Mouse (Mus musculus) cerebellum, postnatal 25 days (tissue): ENCODE results near the gene Cacnb4.
A peak's percentile ranks its signal among the peaks of the same experiment; 100 is the strongest.

Experiments used
- DNase-seq, 2 experiments: peaks; one replicate each; pipeline ENCODE4 v3.0.0; 2021; ENCODE audit warnings: mixed read lengths in 2 of 2

Gene Cacnb4

DNA sequence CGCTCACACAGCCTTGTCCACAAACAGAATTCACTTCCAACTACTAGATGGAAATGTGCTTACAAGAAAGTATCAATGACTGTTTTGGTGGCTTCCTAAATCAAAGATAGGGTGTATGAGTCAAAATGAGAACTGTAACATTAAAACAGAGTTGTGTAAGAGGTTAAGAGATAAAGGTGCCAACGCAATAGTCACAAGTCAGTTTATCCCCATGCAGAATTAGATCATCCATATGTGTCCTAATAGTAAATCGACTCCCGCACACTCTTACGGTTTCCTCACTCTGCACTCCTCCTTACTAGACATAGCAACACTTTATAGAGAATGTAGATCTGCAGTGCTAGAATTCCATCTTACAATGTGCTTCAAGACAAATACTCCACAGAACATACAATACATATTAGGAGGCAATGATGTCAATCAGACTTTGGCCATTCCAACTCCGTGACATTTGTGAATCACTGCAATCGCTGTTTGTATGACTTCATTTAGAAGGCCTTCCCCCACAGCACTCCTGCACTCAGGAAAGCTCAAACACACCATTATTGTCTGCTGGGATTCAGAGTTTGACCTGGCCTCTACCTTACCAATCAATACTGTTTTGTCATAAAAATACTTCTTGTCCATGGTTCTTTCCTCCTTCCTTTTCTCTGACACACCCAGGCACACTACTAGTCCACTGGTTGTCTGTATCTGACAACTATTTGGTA, 256.5 kb downstream of the Cacnb4 start:
- DNase-seq, result no peak

DNA sequence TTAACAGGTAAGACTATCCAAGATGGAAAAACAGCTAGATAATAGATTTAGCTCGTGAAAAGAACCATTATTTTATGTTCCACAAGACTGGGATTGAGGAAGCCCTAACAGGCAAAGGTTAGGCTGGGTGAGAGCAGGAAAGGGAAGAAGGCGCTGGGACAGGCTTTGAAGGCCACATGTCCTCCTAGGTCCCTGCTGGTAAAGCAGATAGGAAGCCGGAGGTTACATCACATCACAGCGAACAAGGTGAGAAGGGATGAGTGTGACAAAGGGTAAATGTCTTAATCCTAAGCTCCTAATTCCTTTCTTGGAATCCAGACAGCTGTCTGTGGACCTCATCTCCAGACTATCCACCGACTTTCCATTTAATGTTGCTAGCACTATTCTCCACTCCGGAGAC, 257.3 kb downstream of the Cacnb4 start:
- DNase-seq, result peak in 1 of 2 experiments; percentile 39

GRCm38 (mm10) chr2:52412524-52413037, 264.1 kb downstream of the Cacnb4 start:
- no peak for DNase-seq

- no peak for DNase-seq
Measured at GRCm38 (mm10) chr2:52406480-52406879, 270.2 kb downstream of the Cacnb4 start.

DNA sequence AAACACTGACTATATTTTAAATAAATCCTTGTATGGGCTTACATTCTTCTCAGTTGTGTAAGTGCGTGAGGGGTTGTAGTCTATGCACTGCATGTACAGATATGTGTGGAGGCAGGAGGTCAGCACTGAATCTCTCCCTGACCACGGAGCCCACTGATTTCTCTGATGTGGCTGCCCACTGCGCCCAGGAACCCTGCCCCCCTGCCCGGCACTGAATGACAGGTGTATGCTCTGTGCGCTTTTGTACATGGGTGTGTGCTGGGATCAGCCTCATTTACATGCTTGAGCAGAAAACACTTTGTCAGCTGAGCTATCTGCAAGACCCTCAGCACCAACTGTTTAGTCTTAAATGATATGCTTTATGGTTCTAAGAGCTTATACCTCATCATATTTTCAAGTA, 271.4 kb downstream of the Cacnb4 start:
- DNase-seq, result no peak

DNA sequence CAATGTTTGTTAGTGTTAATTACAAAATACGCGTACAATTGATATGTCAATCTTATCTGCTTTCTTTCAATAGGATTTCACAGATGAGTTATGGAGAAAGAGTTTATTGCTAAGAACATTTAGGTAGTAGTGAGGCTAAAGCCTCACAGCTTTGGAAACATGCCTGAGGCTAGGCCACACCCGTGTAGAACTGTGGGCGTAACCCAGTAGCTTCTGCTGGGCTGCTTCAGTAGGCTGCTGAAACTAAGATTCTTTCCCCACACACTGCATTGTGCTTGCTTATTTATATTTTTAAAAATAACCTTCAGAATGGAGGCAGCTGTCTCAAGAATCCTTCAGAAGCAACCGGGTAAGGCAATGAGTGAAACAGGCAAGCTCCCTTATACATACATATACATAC, 282.1 kb downstream of the Cacnb4 start:
- DNase-seq, result no peak

- no peak for DNase-seq
Measured at GRCm38 (mm10) chr2:52390415-52390975, 286.1 kb downstream of the Cacnb4 start.

- no peak for DNase-seq
Measured at GRCm38 (mm10) chr2:52389975-52390374, 286.7 kb downstream of the Cacnb4 start.

DNA sequence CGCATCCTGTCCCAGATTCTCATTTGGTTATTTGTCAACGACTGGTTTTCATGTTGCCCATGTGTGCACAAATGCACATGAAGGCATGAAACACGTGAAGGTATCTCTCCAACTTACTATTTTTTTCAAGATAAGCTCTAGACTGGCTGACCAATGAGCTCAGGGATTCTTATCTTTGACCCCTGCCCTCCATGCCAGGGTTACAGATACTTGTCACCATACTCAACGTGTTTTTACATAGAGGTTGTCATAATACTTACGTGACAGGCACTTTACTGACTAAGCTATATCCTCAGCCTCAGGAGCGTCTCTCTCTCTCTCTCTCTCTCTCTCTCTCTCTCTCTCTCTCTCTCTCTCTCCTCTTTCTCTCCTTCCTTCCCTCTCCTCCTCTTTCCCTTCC, 290.2 kb downstream of the Cacnb4 start:
- no peak for DNase-seq

GRCm38 (mm10) chr2:52386037-52386436, 290.6 kb downstream of the Cacnb4 start:
- DNase-seq, result no peak

GRCm38 (mm10) chr2:52378848-52379261, 297.8 kb downstream of the Cacnb4 start:
- no peak for DNase-seq

GRCm38 (mm10) chr2:52378448-52378804, 298.2 kb downstream of the Cacnb4 start, which contains the start of gene Neb:
Gene Neb (minus strand): TSS chr2:52378474.
- no peak for DNase-seq
